Mouse (Mus musculus) ES-Bruce4 (cell line): ENCODE results near the gene Ccin. TPM values are rescaled to one million over a fixed set of nuclear protein-coding genes. Genes with fewer than 3 reads are reported as not detected.

Experiments used
- H3K27ac ChIP-seq: 2 replicates; pipeline ENCODE4 v1.5.1; 2012; ENCODE audit warnings: low read length, inconsistent platforms; ENCODE audit not compliant: insufficient read depth
- H3K27me3 ChIP-seq: 2 replicates; pipeline ENCODE4 v1.6.1; 2012; ENCODE audit warnings: mild to moderate bottlenecking, low read length, inconsistent platforms; ENCODE audit not compliant: control insufficient read depth, poor library complexity, insufficient read depth, severe bottlenecking
- H3K36me3 ChIP-seq: 2 replicates; pipeline ENCODE4 v1.6.1; 2012; ENCODE audit warnings: inconsistent platforms, mild to moderate bottlenecking, low read length, moderate library complexity; ENCODE audit not compliant: control insufficient read depth, poor library complexity, insufficient read depth, severe bottlenecking
- H3K4me1 ChIP-seq: one replicate; pipeline ENCODE4 v1.8.1; 2011; ENCODE audit warnings: low read length; ENCODE audit not compliant: control insufficient read depth, insufficient read depth
- H3K4me3 ChIP-seq: 2 replicates; pipeline ENCODE4 v1.5.1; 2011; ENCODE audit warnings: low read depth, mild to moderate bottlenecking, low read length
- H3K9ac ChIP-seq: 2 replicates; pipeline ENCODE4 v1.6.1; 2012; ENCODE audit warnings: low read depth, mild to moderate bottlenecking, inconsistent platforms; ENCODE audit not compliant: poor library complexity, severe bottlenecking
- H3K9me3 ChIP-seq: replicated peaks from 2 replicates; pipeline ENCODE4 v1.6.1; 2012; ENCODE audit warnings: mild to moderate bottlenecking, low read length, inconsistent platforms; ENCODE audit not compliant: control insufficient read depth, poor library complexity, insufficient read depth, severe bottlenecking
- CTCF ChIP-seq: IDR thresholded peaks from one replicate; pipeline ENCODE4 v1.8.1; 2011; ENCODE audit warnings: low read depth, low read length
- EP300 ChIP-seq: IDR thresholded peaks from 2 replicates; pipeline ENCODE4 v1.6.1; 2011; ENCODE audit warnings: low read depth, low read length; ENCODE audit not compliant: insufficient read depth
- POLR2A ChIP-seq: IDR thresholded peaks from one replicate; pipeline ENCODE4 v1.8.1; 2011; ENCODE audit warnings: low read length; ENCODE audit not compliant: insufficient read depth
- polyA plus RNA-seq: library from polyadenylated mRNA; stranded (reverse); fragments of >200 nt; gene quantifications from 2 replicates; pipeline ENCODE4 v1.2.4, GENCODE M21; 2011; ENCODE audit warnings: low read depth; ENCODE audit not compliant: missing spikeins, insufficient read depth, insufficient read length

Gene Ccin
- polyA plus RNA-seq, 1 experiment, result not detected

DNA sequence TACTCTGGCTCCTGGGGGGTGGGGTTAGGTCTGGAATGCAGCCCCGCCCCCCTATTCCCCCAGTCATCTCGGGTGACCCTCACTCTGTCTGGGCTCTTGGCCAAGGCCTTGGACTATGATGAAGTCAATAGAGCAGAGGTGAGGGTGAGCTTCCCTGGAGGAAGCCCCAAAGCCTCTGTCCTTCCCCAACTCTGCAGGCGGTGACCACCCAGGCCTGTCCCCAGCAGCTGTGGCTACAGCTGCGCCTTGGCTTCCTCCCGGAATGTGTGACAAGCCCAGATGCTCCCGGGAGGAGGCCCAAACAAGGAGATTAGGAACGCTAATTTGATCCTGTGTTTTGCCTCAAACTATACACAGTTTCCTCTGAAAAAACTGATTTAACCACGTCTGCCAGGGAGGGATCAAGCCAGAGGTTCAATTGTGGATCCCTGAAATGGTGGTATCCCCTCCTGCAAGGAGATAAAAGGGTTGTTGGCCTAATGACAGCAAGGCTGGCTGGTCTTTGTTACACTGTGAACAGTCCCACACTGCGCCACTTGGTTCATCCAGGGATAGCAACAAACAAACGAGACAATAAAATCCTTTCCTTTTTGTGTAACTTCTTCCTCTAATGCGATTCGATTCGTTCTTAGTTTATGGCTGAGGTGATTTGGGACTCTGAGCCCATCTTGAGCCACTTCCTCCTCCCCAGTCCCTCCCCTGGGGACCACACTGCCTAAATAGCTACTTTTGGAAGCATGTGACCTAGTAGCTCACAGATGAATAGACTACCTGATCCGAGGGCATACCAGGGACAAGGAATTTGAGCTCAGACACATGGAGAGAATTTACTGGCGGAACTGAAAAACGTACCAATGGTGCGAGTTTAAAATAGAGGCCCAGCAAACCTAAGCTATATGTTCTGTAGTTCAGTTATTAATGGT, 4.5 kb upstream of the Ccin start:
- Histone ChIP-seq H3K4me3 (no peak overlapping the region), H3K27ac (peak overlapping the region; percentile 76), H3K9ac (0 out of 2 replicates have a peak overlapping the region, but pooled peaks have one; percentile 33), H3K9me3 (no peaks in the 10 kb centered on the region), H3K36me3 (no peaks in the 10 kb centered on the region), H3K4me1 (peaks cover 10% of the 10 kb centered on the region), H3K27me3 (no peaks in the 10 kb centered on the region)
- TF ChIP-seq CTCF, result no peak
- TF ChIP-seq POLR2A, result no peak
- TF ChIP-seq EP300, result 0 out of 2 replicates have a peak, but pooled peaks have one; percentile 43

- H3K4me1 ChIP-seq, result peaks cover 10% of the 10 kb centered on the region
- no peaks in the 10 kb centered on the region for H3K27me3 ChIP-seq
- TF ChIP-seq POLR2A, result no peak
- no peak for TF ChIP-seq EP300
- TF ChIP-seq CTCF, result no peak
- H3K27ac ChIP-seq, result no peak overlapping the region
- H3K9me3 ChIP-seq, result no peaks in the 10 kb centered on the region
- H3K4me3 ChIP-seq, result no peak overlapping the region
- no peak overlapping the region for H3K9ac ChIP-seq
- H3K36me3 ChIP-seq, result no peaks in the 10 kb centered on the region
Measured at GRCm38 (mm10) chr4:43979746-43980145, 3.5 kb upstream of the Ccin start.

- Histone ChIP-seq H3K27me3 (no peaks in the 10 kb centered on the region), H3K27ac (no peak overlapping the region), H3K4me3 (no peak overlapping the region), H3K9ac (no peak overlapping the region), H3K9me3 (no peaks in the 10 kb centered on the region), H3K36me3 (no peaks in the 10 kb centered on the region), H3K4me1 (peaks cover 10% of the 10 kb centered on the region)
- TF ChIP-seq CTCF (no peak), POLR2A (no peak), EP300 (no peak)
Measured at GRCm38 (mm10) chr4:43980236-43980635, 3.0 kb upstream of the Ccin start.

GRCm38 (mm10) chr4:43980846-43981245, 2.4 kb upstream of the Ccin start:
- Histone ChIP-seq H3K27me3 (no peaks in the 10 kb centered on the region), H3K36me3 (no peaks in the 10 kb centered on the region), H3K27ac (no peak overlapping the region), H3K4me3 (no peak overlapping the region), H3K4me1 (peaks cover 10% of the 10 kb centered on the region), H3K9ac (no peak overlapping the region), H3K9me3 (no peaks in the 10 kb centered on the region)
- no peak for TF ChIP-seq EP300
- no peak for TF ChIP-seq CTCF
- no peak for TF ChIP-seq POLR2A

DNA sequence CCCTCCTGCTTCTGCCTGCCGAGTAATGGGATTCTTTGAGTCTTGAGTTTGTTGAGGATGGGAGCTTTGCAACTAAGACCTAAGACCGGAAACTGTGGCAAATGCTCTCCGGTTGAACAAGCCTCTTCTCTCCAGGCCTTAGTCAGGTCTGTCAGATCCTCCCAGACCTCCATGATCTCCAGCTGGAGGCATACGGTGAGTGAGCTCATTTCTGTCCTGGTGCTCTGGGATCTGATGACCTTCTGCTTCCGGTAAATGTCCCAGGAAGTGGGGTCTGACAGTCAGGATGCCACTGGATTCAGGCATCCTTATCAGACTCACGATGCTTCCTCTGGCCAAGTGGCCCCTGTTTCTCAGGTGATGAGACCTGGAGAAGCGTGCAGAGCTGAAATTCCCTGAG, 2.0 kb upstream of the Ccin start:
- Histone ChIP-seq H3K27me3 (no peaks in the 10 kb centered on the region), H3K4me3 (no peak overlapping the region), H3K4me1 (peaks cover 10% of the 10 kb centered on the region), H3K36me3 (no peaks in the 10 kb centered on the region), H3K9ac (no peak overlapping the region), H3K27ac (no peak overlapping the region), H3K9me3 (no peaks in the 10 kb centered on the region)
- no peak for TF ChIP-seq POLR2A
- no peak for TF ChIP-seq CTCF
- TF ChIP-seq EP300, result no peak
